Mouse (Mus musculus) stomach, embryonic 16.5 days (tissue): Measurements from ENCODE around the gene St3gal3. TPM values are rescaled to one million over a fixed set of nuclear protein-coding genes. Genes with fewer than 3 reads are reported as not detected.

ENCODE experiments used
- ATAC-seq: fragments of 200-750 bp; cut with Nextera tagmentation; 2 replicates; pipeline ENCODE4 v1.8.0; 2017; ENCODE audit warnings: moderate number of reproducible peaks, moderate TSS enrichment; ENCODE audit not compliant: insufficient read depth, low FRiP score
- H3K27ac ChIP-seq: fragments of 300-500 bp; sonication (generic); 2 replicates; pipeline ENCODE4 v1.5.1; 2014; ENCODE audit warnings: low read length
- H3K27me3 ChIP-seq: fragments of 300-500 bp; sonication (generic); 2 replicates; pipeline ENCODE4 v1.6.1; 2014; ENCODE audit warnings: low read length, control low read depth, mixed read lengths; ENCODE audit not compliant: control insufficient read depth, insufficient read depth
- H3K36me3 ChIP-seq: fragments of 300-500 bp; sonication (generic); 2 replicates; pipeline ENCODE4 v1.6.1; 2014; ENCODE audit warnings: low read length; ENCODE audit not compliant: control insufficient read depth, insufficient read depth
- H3K4me1 ChIP-seq: fragments of 300-500 bp; sonication (generic); 2 replicates; pipeline ENCODE4 v1.6.1; 2014; ENCODE audit warnings: low read length, control low read depth, mixed read lengths; ENCODE audit not compliant: control insufficient read depth, insufficient read depth
- H3K4me2 ChIP-seq: fragments of 300-500 bp; sonication (generic); 2 replicates; pipeline ENCODE4 v1.6.1; 2014; ENCODE audit warnings: low read depth, low read length, mixed read lengths
- H3K4me3 ChIP-seq: fragments of 300-500 bp; sonication (generic); replicated peaks from 2 replicates; pipeline ENCODE4 v1.5.1; 2014; ENCODE audit warnings: mild to moderate bottlenecking, low read length
- H3K9ac ChIP-seq: fragments of 300-500 bp; sonication (generic); 2 replicates; pipeline ENCODE4 v1.6.1; 2014; ENCODE audit warnings: low read length
- H3K9me3 ChIP-seq: fragments of 300-500 bp; sonication (generic); replicated peaks from 2 replicates; pipeline ENCODE4 v1.6.1; 2016; ENCODE audit warnings: low read length, control low read depth; ENCODE audit not compliant: control insufficient read depth
- WGBS: fragments of 180-500 bp; shearing (Covaris S2); extraction: QIAGEN DNeasy Blood & Tissue Kit; methylation state at CpG from one replicate; pipeline ENCODE4 v1.1.7; 2014; 5-methylcytosine and 5-hydroxymethylcytosine counted together
- polyA plus RNA-seq: library from polyadenylated mRNA; unstranded; fragments of >200 nt; fragmentation: Nextera tagmentation; extraction: Ambion mirVana; gene quantifications from 2 replicates; pipeline ENCODE4 v1.2.1, GENCODE M21; 2015

St3gal3 gene
- polyA plus RNA-seq, 1 experiment from 2014 or later = 5.2 TPM

DNA sequence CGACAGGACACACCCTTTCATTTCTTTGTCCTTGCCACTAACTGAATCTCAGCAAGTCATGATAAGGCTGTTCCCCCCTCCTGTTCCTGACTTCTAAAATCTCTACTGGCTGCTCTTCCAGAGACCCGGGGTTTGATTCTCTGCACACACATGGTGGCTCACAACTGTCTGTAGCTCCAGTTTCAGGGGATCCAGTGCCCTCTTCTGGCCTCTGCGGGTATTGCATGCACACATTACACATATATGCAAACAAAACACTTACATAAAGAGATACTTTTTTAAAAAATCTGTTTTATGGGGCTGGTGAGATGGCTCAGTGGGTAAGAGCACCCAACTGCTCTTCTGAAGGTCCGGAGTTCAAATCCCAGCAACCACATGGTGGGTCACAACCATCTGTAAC, 60.5 kb downstream of the St3gal3 start:
- 93% methylated on average over 4 of the region's 4 CpGs for WGBS
- H3K9ac ChIP-seq = no peak overlapping the region
- H3K36me3 ChIP-seq = 0 out of 2 replicates have a peak, but pooled peaks cover 4% of the 10 kb centered on the region
- peaks cover 14% of the 10 kb centered on the region for H3K4me1 ChIP-seq
- H3K27me3 ChIP-seq = no peaks in the 10 kb centered on the region
- no peak overlapping the region for H3K4me3 ChIP-seq
- no peak overlapping the region for H3K27ac ChIP-seq
- H3K9me3 ChIP-seq = peaks cover 5% of the 10 kb centered on the region
- ATAC-seq = no peak
- no peak overlapping the region for H3K4me2 ChIP-seq

DNA sequence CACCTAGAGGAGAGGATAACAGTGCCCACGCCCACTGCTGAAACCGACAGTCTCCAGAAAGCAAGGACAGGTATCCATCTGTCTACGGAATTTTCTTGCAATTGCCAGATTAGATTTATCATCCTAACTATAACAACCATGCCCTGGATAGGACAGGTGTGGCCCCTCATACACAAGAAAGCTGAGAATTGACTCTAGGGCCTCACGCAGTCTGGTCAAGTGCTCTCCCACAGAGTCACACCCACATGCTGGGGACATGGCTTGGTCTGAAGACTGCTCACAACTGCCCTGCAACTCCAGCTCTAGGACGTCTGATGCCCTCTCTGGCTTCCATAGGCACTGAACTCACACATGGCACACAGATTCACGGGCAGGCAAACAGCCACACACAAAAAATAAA, 61.6 kb downstream of the St3gal3 start:
- Histone ChIP-seq H3K36me3 (0 out of 2 replicates have a peak, but pooled peaks cover 4% of the 10 kb centered on the region), H3K9me3 (peaks cover 5% of the 10 kb centered on the region), H3K27ac (no peak overlapping the region), H3K9ac (no peak overlapping the region), H3K4me1 (peaks cover 11% of the 10 kb centered on the region), H3K4me2 (no peak overlapping the region), H3K27me3 (no peaks in the 10 kb centered on the region), H3K4me3 (no peak overlapping the region)
- WGBS = 77% methylated on average over 6 of the region's 6 CpGs
- no peak for ATAC-seq

DNA sequence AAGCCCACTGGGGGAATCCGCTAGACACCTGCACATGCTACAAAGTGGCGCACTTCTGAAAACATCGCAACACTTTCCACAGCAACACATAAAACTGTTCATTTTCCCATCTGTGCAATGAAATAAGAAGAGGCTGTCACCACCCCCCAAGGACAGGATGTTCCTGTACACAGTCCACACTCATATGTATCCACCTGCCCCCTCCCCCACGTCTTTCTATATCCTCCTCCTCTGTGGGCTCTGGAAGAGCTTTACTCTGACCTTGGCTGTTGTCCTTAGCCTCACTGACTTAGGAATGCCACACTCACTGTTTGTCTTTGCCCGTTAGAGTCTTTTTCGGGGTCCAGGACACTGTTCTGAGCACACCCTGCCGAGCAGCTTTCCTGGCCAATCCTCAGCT, 62.8 kb downstream of the St3gal3 start:
- 79% methylated on average over 7 of the region's 7 CpGs for WGBS
- H3K9ac ChIP-seq = no peak overlapping the region
- peaks cover 11% of the 10 kb centered on the region for H3K4me1 ChIP-seq
- ATAC-seq = no peak
- no peaks in the 10 kb centered on the region for H3K27me3 ChIP-seq
- 0 out of 2 replicates have a peak, but pooled peaks cover 4% of the 10 kb centered on the region for H3K36me3 ChIP-seq
- H3K9me3 ChIP-seq = peaks cover 5% of the 10 kb centered on the region
- no peak overlapping the region for H3K4me2 ChIP-seq
- no peak overlapping the region for H3K27ac ChIP-seq
- no peak overlapping the region for H3K4me3 ChIP-seq

GRCm38 (mm10) chr4:118070255-118071234, 64.2 kb downstream of the St3gal3 start:
- Histone ChIP-seq H3K27ac (peak overlapping the region; percentile 69), H3K4me1 (peaks cover 11% of the 10 kb centered on the region), H3K4me2 (no peak overlapping the region), H3K4me3 (no peak overlapping the region), H3K9ac (no peak overlapping the region), H3K27me3 (no peaks in the 10 kb centered on the region), H3K36me3 (0 out of 2 replicates have a peak, but pooled peaks cover 4% of the 10 kb centered on the region), H3K9me3 (peaks cover 5% of the 10 kb centered on the region)
- ATAC-seq = peak; percentile 59; the same call in 1 of the 2 replicates
- 76% methylated on average over 9 of the region's 9 CpGs for WGBS

- Histone ChIP-seq H3K9ac (peak overlapping the region; percentile 50; the same call in 1 of the 2 replicates), H3K36me3 (no peaks in the 10 kb centered on the region), H3K4me3 (no peak overlapping the region), H3K27me3 (no peaks in the 10 kb centered on the region), H3K9me3 (no peaks in the 10 kb centered on the region), H3K4me1 (peaks cover 42% of the 10 kb centered on the region), H3K4me2 (no peak overlapping the region), H3K27ac (peak overlapping the region; percentile 66)
- 42% methylated on average over 9 of the region's 9 CpGs for WGBS
- peak; percentile 45; the same call in 1 of the 2 replicates for ATAC-seq
Observed at GRCm38 (mm10) chr4:118061809-118062463, 72.8 kb downstream of the St3gal3 start.

DNA sequence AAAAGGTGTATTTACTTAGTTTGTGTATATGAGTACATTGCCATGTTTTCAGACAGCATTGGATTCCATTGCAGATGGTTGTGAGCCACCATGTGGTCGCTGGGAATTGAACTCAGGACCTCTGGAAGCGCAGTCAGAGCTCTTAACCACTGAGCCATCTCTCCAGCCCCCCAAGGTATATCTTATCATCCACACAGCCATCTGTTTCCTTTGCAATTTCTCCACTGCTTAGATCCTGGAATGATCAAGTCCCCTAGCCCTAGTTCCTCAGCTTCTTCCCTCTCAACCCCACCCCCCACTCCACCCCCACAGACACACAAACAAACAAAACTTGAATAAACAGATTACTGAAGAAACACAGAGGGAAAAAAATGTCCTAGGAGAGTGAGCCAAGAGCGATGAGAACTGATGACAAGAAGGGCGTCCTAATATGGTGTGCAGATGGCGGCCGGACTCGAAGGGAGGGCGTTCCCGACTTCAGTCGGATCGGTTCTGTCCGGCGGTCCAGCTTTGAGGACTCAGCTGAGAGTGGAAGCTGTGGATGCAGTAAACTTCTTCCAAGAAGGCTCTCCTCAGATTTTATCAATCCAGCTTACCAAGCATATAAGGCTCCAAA, 73.7 kb downstream of the St3gal3 start:
- 73% methylated on average over 13 of the region's 13 CpGs for WGBS
- peaks cover 45% of the 10 kb centered on the region for H3K4me1 ChIP-seq
- H3K27ac ChIP-seq = peak overlapping the region; percentile 66
- no peaks in the 10 kb centered on the region for H3K27me3 ChIP-seq
- peak; percentile 24; the same call in 1 of the 2 replicates for ATAC-seq
- H3K9me3 ChIP-seq = no peaks in the 10 kb centered on the region
- no peak overlapping the region; the same call in 1 of the 2 replicates for H3K4me2 ChIP-seq
- no peak overlapping the region for H3K9ac ChIP-seq
- H3K36me3 ChIP-seq = no peaks in the 10 kb centered on the region
- H3K4me3 ChIP-seq = no peak overlapping the region

DNA sequence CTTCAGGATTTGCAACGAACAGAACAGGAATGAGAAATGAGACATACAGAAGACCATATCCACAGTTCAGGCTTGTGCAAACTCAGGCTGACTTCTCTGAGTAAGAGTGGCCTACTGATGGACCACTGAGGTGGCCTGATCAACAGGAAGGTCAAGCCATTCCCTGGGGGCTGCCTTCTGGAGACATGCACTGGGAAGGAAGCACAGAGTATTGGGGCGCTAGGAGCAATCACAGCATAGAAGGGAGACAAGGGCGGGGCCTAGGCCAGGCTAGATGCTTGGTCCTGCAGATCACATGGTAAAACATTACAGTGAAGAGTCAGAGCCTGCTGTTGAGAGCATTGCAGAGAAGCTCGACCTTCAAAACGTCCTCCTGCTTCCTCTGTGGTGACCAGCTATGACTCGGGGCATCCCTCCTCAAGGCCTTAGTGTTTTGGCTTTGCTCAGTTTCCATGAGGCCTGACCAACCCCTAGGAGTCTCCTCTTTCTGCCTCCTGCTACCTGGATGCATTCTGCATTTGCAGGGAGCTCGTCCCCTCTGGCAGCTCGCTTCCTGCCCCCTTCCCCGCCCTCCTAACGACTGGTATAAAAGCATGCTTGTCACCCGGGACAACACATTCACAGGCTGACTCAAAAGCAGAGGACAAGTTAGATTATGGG, 74.8 kb downstream of the St3gal3 start:
- H3K4me2 ChIP-seq = no peak overlapping the region
- H3K36me3 ChIP-seq = no peaks in the 10 kb centered on the region
- H3K9ac ChIP-seq = no peak overlapping the region
- ATAC-seq = no peak
- H3K9me3 ChIP-seq = no peaks in the 10 kb centered on the region
- WGBS = 64% methylated on average over 11 of the region's 11 CpGs
- no peak overlapping the region for H3K4me3 ChIP-seq
- no peaks in the 10 kb centered on the region for H3K27me3 ChIP-seq
- peaks cover 46% of the 10 kb centered on the region for H3K4me1 ChIP-seq
- H3K27ac ChIP-seq = peak overlapping the region; percentile 42; the same call in 1 of the 2 replicates

- H3K9me3 ChIP-seq = no peaks in the 10 kb centered on the region
- no peaks in the 10 kb centered on the region for H3K36me3 ChIP-seq
- H3K4me2 ChIP-seq = no peak overlapping the region
- no peaks in the 10 kb centered on the region for H3K27me3 ChIP-seq
- no peak overlapping the region for H3K4me3 ChIP-seq
- whole genome bisulfite sequencing = 41% methylated on average over 12 of the region's 12 CpGs
- peaks cover 58% of the 10 kb centered on the region for H3K4me1 ChIP-seq
- peak overlapping the region; percentile 15; the same call in 1 of the 2 replicates for H3K9ac ChIP-seq
- H3K27ac ChIP-seq = peak overlapping the region; percentile 95
- ATAC-seq = peak; percentile 65; the same call in 1 of the 2 replicates
Observed at GRCm38 (mm10) chr4:118058116-118058677, 76.5 kb downstream of the St3gal3 start.
